Mouse (Mus musculus) erythroblast, embryonic 14.5 days (primary cell): ENCODE measurements around the gene Cys1. TPM values are rescaled to one million over a fixed set of nuclear protein-coding genes. Genes with fewer than 3 reads are reported as not detected.

Experiments
- H3K27me3 ChIP-seq: 2 replicates; pipeline ENCODE4 v1.6.1; 2012; ENCODE audit warnings: inconsistent platforms; ENCODE audit not compliant: control insufficient read depth
- H3K36me3 ChIP-seq: 2 replicates; pipeline ENCODE4 v1.6.1; 2012; ENCODE audit warnings: mild to moderate bottlenecking, inconsistent platforms; ENCODE audit not compliant: control insufficient read depth
- H3K4me1 ChIP-seq: 2 replicates; pipeline ENCODE4 v1.6.1; 2012; ENCODE audit warnings: inconsistent platforms; ENCODE audit not compliant: control insufficient read depth
- H3K4me3 ChIP-seq: replicated peaks from 2 replicates; pipeline ENCODE3; 2012; ENCODE audit warnings: moderate library complexity, mild to moderate bottlenecking, inconsistent platforms
- H3K9me3 ChIP-seq: 2 replicates; pipeline ENCODE4 v1.6.1; 2012; ENCODE audit warnings: low read length, inconsistent platforms, mixed read lengths; ENCODE audit not compliant: control insufficient read depth
- GATA1 ChIP-seq: IDR thresholded peaks from 2 replicates; pipeline ENCODE4 v1.6.1; 2012; ENCODE audit warnings: low read length, inconsistent platforms, mixed read lengths
- TAL1 ChIP-seq: IDR thresholded peaks from 3 replicates; pipeline ENCODE4 v1.6.1; 2012; ENCODE audit warnings: low read length, inconsistent platforms, mixed read lengths
- polyA plus RNA-seq: library from polyadenylated mRNA; stranded (reverse); fragments of >175 nt; gene quantifications from 2 replicates; pipeline ENCODE4 v1.2.3, GENCODE M21; 2012

Gene Cys1
- polyA plus RNA-seq, 1 experiment, result not detected

DNA sequence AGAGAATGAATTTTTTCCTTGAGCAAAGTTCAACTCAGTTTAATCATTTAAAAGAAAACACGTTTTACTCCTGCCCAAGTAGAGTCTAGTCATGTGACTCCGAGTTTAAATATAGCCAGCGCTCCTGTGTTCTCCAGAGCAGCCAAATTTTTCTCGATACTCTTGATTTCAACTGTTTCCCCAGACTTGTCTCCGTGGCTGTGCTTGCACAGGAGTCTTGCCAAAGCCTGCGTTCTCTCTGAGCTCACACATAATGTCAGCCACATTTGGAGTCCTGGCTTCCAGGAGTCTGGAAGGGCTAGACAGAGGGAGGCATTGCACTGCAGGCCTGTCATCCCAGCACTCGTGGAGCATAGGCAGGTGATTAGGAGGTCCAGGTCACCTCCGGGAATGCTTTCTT, 950 bp upstream of the Cys1 start:
- H3K9me3 ChIP-seq, result no peaks in the 10 kb centered on the region; the same call in 1 of the 2 replicates
- peaks cover 88% of the 10 kb centered on the region for H3K27me3 ChIP-seq
- no peak for TF ChIP-seq TAL1
- TF ChIP-seq GATA1, result no peak
- H3K4me1 ChIP-seq, result peaks cover 10% of the 10 kb centered on the region
- no peak overlapping the region for H3K4me3 ChIP-seq
- H3K36me3 ChIP-seq, result no peaks in the 10 kb centered on the region

DNA sequence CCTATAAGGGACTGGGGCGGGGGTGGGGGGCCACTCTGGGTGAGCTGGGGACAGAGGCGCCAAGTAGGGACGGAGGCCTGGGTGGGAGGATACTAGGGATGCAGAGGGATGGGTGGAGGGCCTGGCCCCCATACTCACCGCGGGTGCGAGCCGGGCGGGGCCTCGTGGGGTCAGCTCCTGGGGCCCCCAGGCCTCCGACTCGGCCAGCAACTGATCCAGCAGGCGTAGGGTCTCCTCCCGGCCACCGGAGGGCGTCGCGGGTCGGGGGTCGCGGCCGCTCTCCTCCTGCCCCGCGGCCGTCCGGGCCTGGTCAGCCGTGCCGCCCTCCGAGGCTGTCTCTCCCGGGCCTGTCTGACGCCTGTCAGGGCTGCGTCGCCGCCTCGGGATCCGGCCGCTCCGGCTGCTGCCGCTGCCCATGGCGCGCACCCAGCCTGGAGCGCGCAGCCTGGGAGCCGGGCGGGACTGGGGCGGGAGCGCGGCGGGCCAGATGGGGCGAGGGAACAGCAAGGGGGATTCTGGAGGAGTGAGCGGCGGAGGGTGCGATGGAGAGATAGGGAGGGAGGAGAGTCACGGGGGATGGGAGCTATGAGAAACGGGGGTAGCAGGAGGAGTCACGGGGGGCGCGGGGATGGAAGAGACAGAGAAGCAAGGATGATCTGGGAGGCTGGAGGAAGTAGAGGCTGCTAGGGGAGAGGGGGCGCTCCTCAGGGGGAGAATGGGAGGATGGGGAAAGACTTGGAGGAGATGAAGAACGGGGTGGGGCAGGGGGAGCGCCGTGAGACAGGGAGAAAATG, 924 bp downstream of the Cys1 start:
- Histone ChIP-seq H3K4me3 (peak overlapping the region; percentile 45), H3K27me3 (peaks cover 82% of the 10 kb centered on the region), H3K36me3 (no peaks in the 10 kb centered on the region), H3K4me1 (peaks cover 10% of the 10 kb centered on the region), H3K9me3 (no peaks in the 10 kb centered on the region; the same call in 1 of the 2 replicates)
- TF ChIP-seq GATA1 (no peak), TAL1 (no peak)

DNA sequence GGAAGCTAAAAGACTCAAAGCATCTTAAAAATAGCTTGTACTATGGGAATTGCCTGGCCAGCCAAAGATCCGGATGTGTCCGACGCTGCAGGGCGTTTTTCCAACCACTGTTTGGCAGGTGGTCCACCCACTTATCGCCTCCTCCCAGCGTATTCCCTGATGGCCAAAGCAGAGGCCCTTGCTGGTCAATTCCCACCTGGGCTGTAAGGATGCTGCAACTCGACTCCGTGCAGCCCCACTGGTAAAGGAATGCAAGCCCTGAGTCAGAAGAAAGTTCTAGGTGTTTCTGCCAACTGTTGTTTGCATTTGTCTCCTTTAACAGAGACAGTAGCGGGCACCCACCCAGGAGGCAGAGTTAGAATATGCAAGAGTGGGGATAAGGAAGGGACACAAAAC, 1.5 kb downstream of the Cys1 start:
- Histone ChIP-seq H3K36me3 (no peaks in the 10 kb centered on the region), H3K27me3 (peaks cover 78% of the 10 kb centered on the region), H3K4me1 (peaks cover 10% of the 10 kb centered on the region), H3K4me3 (no peak overlapping the region), H3K9me3 (no peaks in the 10 kb centered on the region; the same call in 1 of the 2 replicates)
- TF ChIP-seq GATA1 (no peak), TAL1 (no peak)

DNA sequence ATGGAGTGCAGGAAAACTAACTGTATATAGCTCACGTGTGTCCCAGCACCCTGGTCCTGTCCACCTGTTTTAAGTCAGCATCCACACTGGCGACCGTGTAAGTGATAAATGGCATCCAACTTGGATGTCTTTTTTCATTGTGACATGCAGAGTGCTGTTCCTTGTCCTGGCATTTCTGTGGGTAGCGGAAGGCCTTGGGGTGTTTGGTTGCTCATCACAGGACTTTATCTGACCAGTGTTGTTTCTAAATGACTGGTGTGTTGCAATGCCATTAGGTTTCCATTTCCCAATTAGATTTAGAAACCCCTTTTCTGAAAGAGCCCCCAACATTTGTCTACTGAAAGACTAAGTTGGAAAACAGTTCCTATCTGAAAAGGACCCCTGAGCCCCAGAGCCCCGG, 19.5 kb downstream of the Cys1 start:
- no peaks in the 10 kb centered on the region for H3K9me3 ChIP-seq
- no peak overlapping the region for H3K4me3 ChIP-seq
- no peak for TF ChIP-seq TAL1
- no peak for TF ChIP-seq GATA1
- no peaks in the 10 kb centered on the region for H3K27me3 ChIP-seq
- peaks cover 67% of the 10 kb centered on the region for H3K36me3 ChIP-seq
- peaks cover 28% of the 10 kb centered on the region for H3K4me1 ChIP-seq

DNA sequence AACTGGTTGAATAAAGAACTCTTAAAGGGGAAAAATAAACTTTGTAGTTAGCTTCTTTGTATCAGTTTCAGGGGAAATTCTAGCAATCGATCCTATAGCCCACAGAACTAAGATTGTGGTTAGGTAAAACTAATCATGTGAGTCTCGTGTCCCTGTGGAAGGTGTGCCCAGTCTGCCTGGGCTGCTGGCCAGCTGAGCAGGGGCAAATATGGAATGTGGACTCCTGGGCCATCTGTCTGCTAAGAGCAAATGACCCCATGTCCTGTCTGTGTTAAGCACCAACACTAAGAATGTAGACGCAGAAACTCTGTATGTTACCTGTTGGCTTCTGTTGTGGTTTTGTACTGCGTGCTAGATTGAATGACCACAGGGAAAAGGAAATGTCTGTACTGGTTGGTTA, 20.5 kb downstream of the Cys1 start:
- no peak for TF ChIP-seq TAL1
- TF ChIP-seq GATA1, result no peak
- H3K9me3 ChIP-seq, result no peaks in the 10 kb centered on the region
- peaks cover 77% of the 10 kb centered on the region for H3K36me3 ChIP-seq
- no peak overlapping the region for H3K4me3 ChIP-seq
- no peaks in the 10 kb centered on the region for H3K27me3 ChIP-seq
- peaks cover 37% of the 10 kb centered on the region for H3K4me1 ChIP-seq

DNA sequence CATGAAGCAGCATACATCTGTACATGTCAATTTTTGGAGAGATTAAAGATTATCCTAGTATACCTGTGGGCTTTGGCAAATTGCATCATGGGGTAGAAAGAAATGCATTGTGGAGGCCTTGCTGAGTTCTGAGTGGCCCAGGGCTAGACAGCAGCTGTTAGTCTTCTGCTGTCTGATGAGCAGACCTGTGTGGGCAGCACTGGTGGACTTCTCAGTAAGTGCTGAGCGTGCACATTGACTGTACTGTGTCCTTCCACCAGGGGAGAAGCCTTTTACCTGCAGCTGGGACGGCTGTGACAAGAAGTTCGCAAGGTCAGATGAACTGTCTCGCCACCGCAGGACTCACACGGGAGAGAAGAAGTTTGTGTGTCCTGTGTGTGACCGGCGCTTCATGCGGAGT, 21.7 kb downstream of the Cys1 start:
- H3K27me3 ChIP-seq, result no peaks in the 10 kb centered on the region
- TF ChIP-seq GATA1 (no peak), TAL1 (no peak)
- no peaks in the 10 kb centered on the region for H3K9me3 ChIP-seq
- H3K36me3 ChIP-seq, result peaks cover 89% of the 10 kb centered on the region
- H3K4me3 ChIP-seq, result no peak overlapping the region
- H3K4me1 ChIP-seq, result peaks cover 49% of the 10 kb centered on the region

DNA sequence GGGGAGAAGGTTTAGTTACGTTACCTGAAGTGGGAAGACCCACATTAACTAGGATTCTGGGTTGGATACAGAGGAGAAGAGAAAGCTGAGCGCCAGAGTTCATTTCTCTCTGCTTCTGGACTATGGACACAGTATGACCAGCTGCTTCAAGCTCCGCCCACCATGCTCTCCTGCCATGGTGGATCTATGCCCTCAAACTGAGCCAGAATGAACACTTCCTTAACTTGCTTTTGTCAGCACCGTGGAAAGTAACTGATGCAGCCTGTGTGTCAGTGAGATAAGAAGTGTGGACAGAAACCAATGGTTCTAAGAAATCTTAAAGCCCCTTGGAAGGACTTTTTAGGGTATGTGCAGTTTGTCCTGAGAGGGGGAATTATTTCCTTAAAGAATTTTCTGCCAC, 22.6 kb downstream of the Cys1 start:
- peaks cover 94% of the 10 kb centered on the region for H3K36me3 ChIP-seq

DNA sequence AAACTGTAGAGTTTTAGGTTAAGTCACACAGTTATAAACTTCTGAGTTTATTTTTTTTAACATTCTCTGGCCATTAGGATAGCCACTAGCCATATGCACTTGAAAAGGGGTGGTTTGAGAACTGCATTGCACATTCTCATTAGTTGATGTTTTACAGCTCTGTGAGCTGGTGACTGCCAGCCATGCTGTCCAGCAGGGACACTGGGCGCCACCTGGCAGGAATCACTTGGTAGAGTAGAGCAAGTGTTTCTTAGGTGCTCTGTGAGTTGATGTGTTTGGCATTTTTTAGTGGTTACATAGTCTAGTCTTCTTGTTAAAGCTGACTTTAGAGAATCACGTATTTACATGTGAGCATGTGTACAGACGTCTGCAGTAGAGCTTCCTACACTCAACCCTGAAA, 25.2 kb downstream of the Cys1 start:
- TF ChIP-seq GATA1 (no peak), TAL1 (no peak)
- no peaks in the 10 kb centered on the region for H3K27me3 ChIP-seq
- H3K4me3 ChIP-seq, result no peak overlapping the region
- no peaks in the 10 kb centered on the region for H3K9me3 ChIP-seq
- peaks cover 82% of the 10 kb centered on the region for H3K4me1 ChIP-seq
- peaks cover 89% of the 10 kb centered on the region for H3K36me3 ChIP-seq

More for the DNA sequence above, 22.6 kb downstream of the Cys1 start:
- Histone ChIP-seq H3K27me3 (no peaks in the 10 kb centered on the region), H3K4me1 (peaks cover 58% of the 10 kb centered on the region), H3K9me3 (no peaks in the 10 kb centered on the region), H3K4me3 (no peak overlapping the region)
- TF ChIP-seq GATA1 (no peak), TAL1 (no peak)

DNA sequence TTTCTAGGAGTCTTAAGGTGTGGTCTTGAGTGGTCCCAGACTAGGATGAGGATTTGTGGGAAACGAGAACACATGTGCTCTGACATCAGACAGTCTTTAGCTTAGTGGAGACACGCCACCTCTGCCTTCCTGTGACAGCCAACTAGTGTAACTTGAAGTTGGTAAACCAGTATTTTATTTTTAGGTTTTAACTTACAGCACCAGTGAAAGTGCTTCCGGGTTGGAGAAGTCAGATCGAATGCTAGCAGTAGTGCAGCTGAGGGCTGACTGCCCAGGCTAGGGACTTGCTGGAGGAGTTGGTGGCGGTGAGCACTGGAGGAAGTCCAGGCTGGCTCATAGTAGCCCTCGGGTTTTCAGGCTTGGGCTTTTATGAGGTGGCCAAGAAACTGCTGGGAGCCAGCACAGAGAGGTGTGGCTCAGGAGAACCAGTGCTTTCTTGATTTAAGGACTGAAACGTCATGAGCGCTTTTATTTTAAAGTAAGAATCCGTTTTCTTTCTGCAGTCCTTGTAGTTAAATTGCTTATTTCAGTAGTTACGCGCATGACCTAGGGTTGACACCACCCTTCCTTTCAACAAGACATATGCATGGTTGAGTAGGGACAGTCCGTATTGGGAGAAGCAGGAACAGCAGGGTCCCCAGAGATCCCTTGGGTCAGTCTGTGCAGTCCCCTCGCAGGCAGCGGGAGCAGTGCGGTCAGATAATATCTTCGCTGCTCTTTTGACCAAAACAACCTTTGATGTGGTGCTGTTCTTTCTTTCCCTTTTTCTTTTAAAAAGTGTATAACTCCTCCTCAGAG, 27.3 kb downstream of the Cys1 start:
- Histone ChIP-seq H3K36me3 (peaks cover 69% of the 10 kb centered on the region), H3K4me3 (no peak overlapping the region), H3K9me3 (no peaks in the 10 kb centered on the region), H3K4me1 (peaks cover 94% of the 10 kb centered on the region), H3K27me3 (no peaks in the 10 kb centered on the region)
- TF ChIP-seq GATA1 (no peak), TAL1 (no peak)
